Mouse (Mus musculus) lung, embryonic 16.5 days (tissue): ENCODE data around the gene Vrk1. TPM values are rescaled to one million over a fixed set of nuclear protein-coding genes. Genes with fewer than 3 reads are reported as not detected.

ENCODE experiments used
- ATAC-seq: fragments of 200-750 bp; cut with Nextera tagmentation; 2 replicates; pipeline ENCODE4 v1.8.0; 2017; ENCODE audit warnings: low read depth, mild to moderate bottlenecking, moderate library complexity
- H3K27ac ChIP-seq: fragments of 300-500 bp; sonication (generic); 2 replicates; pipeline ENCODE4 v1.5.1; 2014; ENCODE audit warnings: mild to moderate bottlenecking, control low read depth, low read length
- H3K27me3 ChIP-seq: fragments of 300-500 bp; sonication (generic); 2 replicates; pipeline ENCODE4 v1.6.1; 2014; ENCODE audit warnings: low read depth, low read length, mixed read lengths; ENCODE audit not compliant: control insufficient read depth, insufficient read depth
- H3K36me3 ChIP-seq: fragments of 300-500 bp; sonication (generic); 2 replicates; pipeline ENCODE4 v1.6.1; 2014; ENCODE audit warnings: low read length; ENCODE audit not compliant: control insufficient read depth, insufficient read depth
- H3K4me1 ChIP-seq: fragments of 300-500 bp; sonication (generic); replicated peaks from 2 replicates; pipeline ENCODE4 v1.6.1; 2014; ENCODE audit warnings: low read length, mixed read lengths; ENCODE audit not compliant: control insufficient read depth, insufficient read depth
- H3K4me2 ChIP-seq: fragments of 300-500 bp; sonication (generic); 2 replicates; pipeline ENCODE4 v1.6.1; 2014; ENCODE audit warnings: low read depth, low read length, control low read depth
- H3K4me3 ChIP-seq: fragments of 300-500 bp; sonication (generic); 2 replicates; pipeline ENCODE4 v1.5.1; 2014; ENCODE audit warnings: mild to moderate bottlenecking, low read length, control low read depth
- H3K9ac ChIP-seq: fragments of 300-500 bp; sonication (generic); 2 replicates; pipeline ENCODE4 v1.6.1; 2014; ENCODE audit warnings: low read length, control low read depth
- H3K9me3 ChIP-seq: fragments of 300-500 bp; sonication (generic); 2 replicates; pipeline ENCODE4 v1.6.1; 2016; ENCODE audit warnings: low read length; ENCODE audit not compliant: control insufficient read depth
- whole genome bisulfite sequencing: fragments of 180-500 bp; shearing (Covaris S2); extraction: QIAGEN DNeasy Blood & Tissue Kit; methylation state at CpG from one replicate; pipeline ENCODE4 v1.1.7; 2014; 5-methylcytosine and 5-hydroxymethylcytosine counted together
- polyA plus RNA-seq: library from polyadenylated mRNA; unstranded; fragments of >200 nt; fragmentation: Nextera tagmentation; extraction: Ambion mirVana; gene quantifications from 2 replicates; pipeline ENCODE4 v1.2.1, GENCODE M21; 2015

Vrk1 gene
- polyA plus RNA-seq = 67.7 and 71.6 TPM in 2 replicates

DNA sequence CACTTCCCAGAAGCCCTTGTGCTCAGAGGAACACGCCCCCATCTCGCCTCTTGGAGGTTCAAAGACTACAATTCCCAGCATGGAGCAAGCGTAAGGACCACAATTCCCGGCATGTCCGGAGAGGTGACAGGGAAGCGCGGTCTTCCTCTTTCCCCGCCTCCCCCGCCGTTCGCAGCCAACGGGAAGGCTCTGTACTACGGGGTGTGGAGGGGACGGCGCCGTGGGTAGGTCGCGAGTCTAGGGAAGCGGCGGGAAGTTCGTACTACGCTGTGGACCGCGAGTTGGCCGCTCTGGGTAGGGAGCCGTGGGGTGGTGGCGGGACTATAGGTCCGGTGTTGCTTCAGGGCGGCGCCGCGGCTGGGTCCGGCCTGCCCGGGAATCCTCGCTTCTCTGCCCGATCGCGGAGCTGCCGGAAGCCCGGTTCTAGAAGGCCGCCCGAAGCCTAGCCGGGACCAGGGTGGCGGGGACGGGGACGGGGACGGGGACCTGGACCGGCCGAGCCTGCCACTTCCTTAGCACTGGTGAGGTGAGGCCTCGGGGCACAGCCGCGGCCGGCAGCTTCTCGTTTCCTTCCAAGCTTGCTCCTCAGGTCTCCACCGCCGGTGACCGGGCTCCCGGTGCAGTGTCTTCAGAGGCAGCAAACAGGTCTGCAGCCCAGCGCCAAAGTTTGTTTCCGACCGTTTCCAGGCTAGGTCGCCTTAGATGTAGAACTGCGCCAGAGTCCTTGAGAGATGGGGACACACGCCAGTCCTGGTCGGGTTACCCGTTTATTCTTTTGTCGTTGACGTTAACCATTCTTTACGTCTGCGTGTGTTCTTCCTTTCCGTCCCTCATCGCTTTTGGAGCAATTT lies at the start of gene Vrk1:
TSS of gene Vrk1 (plus strand) at position 164 of the 851 bp plus-strand sequence.
- no peaks in the 10 kb centered on the region for H3K36me3 ChIP-seq
- under 1% methylated on average over 71 of the region's 72 CpGs for WGBS
- H3K27ac ChIP-seq = peak within 1 kb of the TSS; percentile 67
- no peaks in the 10 kb centered on the region for H3K27me3 ChIP-seq
- peak within 1 kb of the TSS; percentile 79 for H3K4me2 ChIP-seq
- peak; percentile 100 for ATAC-seq
- H3K4me3 ChIP-seq = peak within 1 kb of the TSS; percentile 95
- H3K4me1 ChIP-seq = no peaks in the 10 kb centered on the region; the same call in 1 of the 2 replicates
- peaks cover 2% of the 10 kb centered on the region; the same call in 1 of the 2 replicates for H3K9me3 ChIP-seq
- peak within 1 kb of the TSS; percentile 88 for H3K9ac ChIP-seq

- no peak overlapping the region for H3K27ac ChIP-seq
- no peak for ATAC-seq
- no peak overlapping the region for H3K4me2 ChIP-seq
- 17% methylated on average over 19 of the region's 19 CpGs for WGBS
- no peak overlapping the region for H3K4me3 ChIP-seq
- no peaks in the 10 kb centered on the region for H3K9me3 ChIP-seq
- no peak overlapping the region for H3K9ac ChIP-seq
- H3K36me3 ChIP-seq = no peaks in the 10 kb centered on the region
- H3K4me1 ChIP-seq = peaks cover 7% of the 10 kb centered on the region
- H3K27me3 ChIP-seq = peaks cover 22% of the 10 kb centered on the region
Observed at GRCm38 (mm10) chr12:105960592-105961330, 49.3 kb upstream of the Vrk1 start.

DNA sequence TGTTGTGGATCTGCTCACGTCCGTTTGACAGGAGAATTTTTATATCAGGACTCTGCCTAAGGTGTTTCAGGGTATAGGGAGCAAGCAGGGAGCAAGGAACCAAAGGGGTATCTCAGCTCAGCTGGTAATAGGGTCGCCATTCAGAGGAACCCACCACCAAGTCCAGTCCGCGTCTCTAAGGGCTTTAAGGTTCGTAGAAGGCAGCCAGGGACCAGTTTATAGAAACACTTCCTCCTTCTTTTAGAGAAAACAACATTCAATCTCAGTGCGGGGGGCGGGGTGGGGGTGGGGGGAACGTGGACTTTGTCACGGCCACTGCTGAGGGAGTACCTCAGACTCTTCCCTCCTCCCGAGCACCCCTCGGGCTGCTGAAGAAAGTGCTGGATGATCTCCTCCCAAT lies 48.4 kb upstream of the Vrk1 start:
- peak overlapping the region; percentile 82; the same call in 1 of the 2 replicates for H3K4me2 ChIP-seq
- 3% methylated on average over 12 of the region's 12 CpGs for WGBS
- no peak overlapping the region for H3K27ac ChIP-seq
- H3K9me3 ChIP-seq = no peaks in the 10 kb centered on the region
- H3K4me3 ChIP-seq = peak overlapping the region; percentile 58
- ATAC-seq = no peak
- no peaks in the 10 kb centered on the region for H3K36me3 ChIP-seq
- H3K9ac ChIP-seq = no peak overlapping the region
- peaks cover 7% of the 10 kb centered on the region for H3K4me1 ChIP-seq
- peaks cover 22% of the 10 kb centered on the region for H3K27me3 ChIP-seq

DNA sequence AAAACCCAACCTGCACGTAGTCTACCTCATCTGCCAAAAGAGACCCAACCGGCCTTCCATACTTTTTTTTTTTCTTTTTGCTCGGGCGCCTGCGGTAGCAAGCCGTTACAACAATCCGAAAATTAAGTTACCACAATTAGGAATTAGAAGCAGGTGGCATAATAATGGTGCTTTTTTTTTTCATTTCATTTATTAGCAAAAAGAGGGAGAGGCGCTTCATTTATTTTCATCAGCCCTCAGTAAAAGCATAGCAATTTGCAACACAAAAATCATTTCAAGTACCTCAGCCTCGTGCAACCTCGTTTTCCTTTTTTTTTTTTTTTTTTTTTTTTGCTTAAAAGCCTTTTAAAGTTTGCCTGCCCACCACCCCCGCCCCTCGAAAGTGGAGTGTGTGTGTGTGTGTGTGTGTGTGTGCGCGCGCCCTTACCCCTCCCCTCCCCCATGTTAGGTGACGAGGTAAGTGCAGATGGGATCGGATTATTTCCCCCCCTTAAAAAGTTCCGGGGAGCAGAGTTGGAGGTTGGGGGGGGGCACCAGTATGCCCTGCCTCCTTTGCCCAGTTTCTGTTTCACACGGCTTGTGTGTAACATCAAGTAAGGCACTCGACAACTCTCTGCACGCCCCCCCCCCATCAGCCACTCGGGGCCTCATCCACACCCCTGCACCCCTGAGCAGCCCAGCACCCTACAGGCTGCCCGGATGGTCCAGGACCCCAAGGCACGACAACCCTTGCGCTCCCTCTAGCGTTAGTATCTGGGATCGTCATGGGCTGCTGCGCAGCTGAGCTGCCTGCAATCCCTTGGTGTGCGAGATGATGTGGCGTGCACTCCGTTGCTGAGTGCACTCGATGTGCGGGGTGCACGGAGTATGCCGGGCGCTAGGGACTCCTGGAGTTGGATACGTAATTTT lies 47.7 kb upstream of the Vrk1 start:
- under 1% methylated on average over 37 of the region's 37 CpGs for WGBS
- peaks cover 7% of the 10 kb centered on the region for H3K4me1 ChIP-seq
- H3K27ac ChIP-seq = no peak overlapping the region
- peak overlapping the region; percentile 82 for H3K4me2 ChIP-seq
- H3K9me3 ChIP-seq = no peaks in the 10 kb centered on the region
- H3K27me3 ChIP-seq = peaks cover 22% of the 10 kb centered on the region
- no peaks in the 10 kb centered on the region for H3K36me3 ChIP-seq
- H3K4me3 ChIP-seq = peak overlapping the region; percentile 58
- peak overlapping the region; percentile 59 for H3K9ac ChIP-seq
- ATAC-seq = peak; percentile 94

DNA sequence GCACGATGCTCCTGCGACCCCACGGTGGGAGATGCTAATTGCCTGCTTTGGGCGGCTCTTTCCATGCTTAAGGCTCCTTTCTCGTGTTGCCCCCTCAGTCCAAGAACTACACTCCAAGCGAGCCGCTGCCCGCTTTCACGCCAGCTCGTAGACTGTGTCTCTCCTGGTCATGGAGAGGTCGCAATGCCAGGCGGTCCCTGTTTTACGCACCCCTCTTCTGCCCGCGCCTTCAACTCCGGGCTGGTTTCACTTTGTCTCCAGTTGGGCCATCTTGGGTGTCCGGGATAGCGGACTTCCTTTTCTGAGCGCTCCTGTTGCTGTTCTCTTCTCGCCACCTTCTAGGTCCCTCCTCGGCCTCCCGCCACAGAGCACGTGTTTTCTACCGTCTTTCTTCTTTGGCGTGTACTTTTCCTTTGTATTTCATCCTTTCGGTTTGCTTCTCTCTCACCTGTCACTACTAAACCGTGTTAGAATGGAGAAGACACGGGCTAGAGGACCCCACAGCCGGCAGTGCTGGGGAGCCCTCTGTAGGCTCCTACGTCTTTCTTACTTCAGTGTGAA lies 46.9 kb upstream of the Vrk1 start:
- H3K4me1 ChIP-seq = peaks cover 7% of the 10 kb centered on the region
- H3K9me3 ChIP-seq = no peaks in the 10 kb centered on the region
- ATAC-seq = peak; percentile 54
- peaks cover 22% of the 10 kb centered on the region for H3K27me3 ChIP-seq
- H3K36me3 ChIP-seq = no peaks in the 10 kb centered on the region
- no peak overlapping the region for H3K27ac ChIP-seq
- H3K4me3 ChIP-seq = peak overlapping the region; percentile 58
- H3K4me2 ChIP-seq = peak overlapping the region; percentile 82
- H3K9ac ChIP-seq = peak overlapping the region; percentile 59
- WGBS = 2% methylated on average over 30 of the region's 30 CpGs

DNA sequence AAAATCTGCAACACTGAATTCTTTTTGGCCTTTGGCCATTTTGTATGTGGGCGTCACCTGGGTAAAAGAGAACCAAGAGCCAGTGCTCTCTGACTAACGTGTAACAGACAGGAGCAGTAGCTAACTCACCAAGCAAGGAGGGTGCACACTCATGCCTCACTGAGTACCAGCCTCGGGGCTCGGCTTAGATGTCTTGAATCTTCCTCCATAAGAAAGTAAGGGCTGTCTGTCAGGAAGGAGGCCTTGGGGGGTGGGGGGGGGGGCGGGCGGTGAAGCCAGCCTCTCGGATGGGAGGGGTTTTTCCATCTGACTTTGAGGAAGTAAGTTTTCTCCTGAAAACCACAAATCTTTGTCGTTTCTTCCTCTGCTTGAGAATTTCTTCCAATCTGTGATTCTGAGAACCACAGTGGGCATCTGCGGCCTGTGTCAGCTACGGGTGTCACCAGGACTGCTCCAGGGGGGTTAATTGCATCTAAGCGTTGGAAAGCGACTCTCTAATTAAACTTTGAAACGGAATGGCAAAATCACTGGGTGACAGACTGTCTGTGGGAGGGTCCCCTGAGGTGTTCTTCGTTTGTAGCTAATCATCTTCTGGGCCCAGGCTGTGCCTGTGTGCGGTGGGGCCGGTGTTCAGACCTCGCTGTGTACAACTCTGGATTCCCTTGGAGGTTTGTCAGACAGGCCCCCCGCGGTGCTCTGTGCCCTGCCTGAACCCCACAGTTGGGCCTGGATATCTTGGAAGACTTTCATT lies 43.0 kb upstream of the Vrk1 start:
- Histone ChIP-seq H3K9ac (no peak overlapping the region), H3K27ac (no peak overlapping the region), H3K27me3 (peaks cover under 1% of the 10 kb centered on the region), H3K36me3 (no peaks in the 10 kb centered on the region), H3K4me1 (peaks cover 4% of the 10 kb centered on the region), H3K9me3 (no peaks in the 10 kb centered on the region), H3K4me3 (no peak overlapping the region), H3K4me2 (no peak overlapping the region; the same call in 1 of the 2 replicates)
- no peak for ATAC-seq
- WGBS = 55% methylated on average over 17 of the region's 19 CpGs

GRCm38 (mm10) chr12:105967806-105968205 lies 42.2 kb upstream of the Vrk1 start:
- H3K4me3 ChIP-seq = no peak overlapping the region; the same call in 1 of the 2 replicates
- H3K36me3 ChIP-seq = no peaks in the 10 kb centered on the region
- peak overlapping the region; percentile 34 for H3K9ac ChIP-seq
- ATAC-seq = no peak
- no peak overlapping the region for H3K27ac ChIP-seq
- H3K27me3 ChIP-seq = no peaks in the 10 kb centered on the region; the same call in 1 of the 2 replicates
- no peaks in the 10 kb centered on the region for H3K9me3 ChIP-seq
- WGBS = 8% methylated on average over 18 of the region's 18 CpGs
- peak overlapping the region; percentile 38 for H3K4me2 ChIP-seq
- no peaks in the 10 kb centered on the region; the same call in 1 of the 2 replicates for H3K4me1 ChIP-seq

DNA sequence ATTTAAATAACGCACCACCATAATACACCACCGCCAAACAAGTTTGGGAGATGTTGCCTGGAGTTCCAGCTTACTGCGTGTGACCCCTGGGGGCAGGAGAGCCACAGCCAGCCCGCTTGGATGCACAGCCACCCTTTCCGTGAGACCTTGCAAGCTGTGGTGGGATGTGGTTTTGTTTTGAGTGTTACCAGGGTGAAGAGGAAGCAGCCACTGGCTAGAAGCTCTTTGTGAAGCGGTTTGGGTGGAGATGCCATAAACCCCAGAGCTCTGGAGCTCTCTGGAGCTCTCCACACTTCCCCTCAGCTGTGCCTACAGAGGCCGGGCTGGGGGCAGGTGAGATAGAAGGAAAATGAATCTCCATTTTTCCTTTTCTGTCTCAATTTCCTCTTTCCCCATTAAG lies 38.8 kb upstream of the Vrk1 start:
- H3K36me3 ChIP-seq = no peaks in the 10 kb centered on the region
- H3K27me3 ChIP-seq = no peaks in the 10 kb centered on the region; the same call in 1 of the 2 replicates
- WGBS = 67% methylated on average over 7 of the region's 7 CpGs
- no peak overlapping the region for H3K9ac ChIP-seq
- no peak overlapping the region for H3K4me3 ChIP-seq
- H3K27ac ChIP-seq = no peak overlapping the region
- ATAC-seq = no peak
- no peaks in the 10 kb centered on the region for H3K9me3 ChIP-seq
- H3K4me1 ChIP-seq = no peaks in the 10 kb centered on the region; the same call in 1 of the 2 replicates
- no peak overlapping the region for H3K4me2 ChIP-seq
